Mouse (Mus musculus) G1E (cell line): ENCODE measurements at regions not wholly inside any gene's neighbourhood (a gene's known extent, or its start where the extent isn't known, plus 50 kb on each side); places are given as distances from the start of the nearest gene placed in this dataset.

Source experiments
- CTCF ChIP-seq: IDR thresholded peaks from 2 replicates; pipeline ENCODE4 v1.5.1; 2012; ENCODE audit warnings: low read depth, low read length, inconsistent platforms, mixed read lengths
- POLR2AphosphoS5 ChIP-seq: IDR thresholded peaks from 2 replicates; pipeline ENCODE4 v1.6.1; 2012; ENCODE audit warnings: low read depth, low read length, inconsistent platforms; ENCODE audit not compliant: insufficient replicate concordance
- TAL1 ChIP-seq: conservative IDR thresholded peaks from 2 replicates; pipeline ENCODE4 v1.6.1; 2012; ENCODE audit warnings: low read depth, low read length, inconsistent platforms, mixed read lengths

- no peak for TF ChIP-seq CTCF
- TF ChIP-seq TAL1: no peak
- TF ChIP-seq POLR2AphosphoS5: no peak
Observed at GRCm38 (mm10) chr7:124748396-124748795, 696.1 kb upstream of the Kdm8 start.
